Mouse (Mus musculus): ENCODE data around the gene Btbd8.

Gene Btbd8

DNA sequence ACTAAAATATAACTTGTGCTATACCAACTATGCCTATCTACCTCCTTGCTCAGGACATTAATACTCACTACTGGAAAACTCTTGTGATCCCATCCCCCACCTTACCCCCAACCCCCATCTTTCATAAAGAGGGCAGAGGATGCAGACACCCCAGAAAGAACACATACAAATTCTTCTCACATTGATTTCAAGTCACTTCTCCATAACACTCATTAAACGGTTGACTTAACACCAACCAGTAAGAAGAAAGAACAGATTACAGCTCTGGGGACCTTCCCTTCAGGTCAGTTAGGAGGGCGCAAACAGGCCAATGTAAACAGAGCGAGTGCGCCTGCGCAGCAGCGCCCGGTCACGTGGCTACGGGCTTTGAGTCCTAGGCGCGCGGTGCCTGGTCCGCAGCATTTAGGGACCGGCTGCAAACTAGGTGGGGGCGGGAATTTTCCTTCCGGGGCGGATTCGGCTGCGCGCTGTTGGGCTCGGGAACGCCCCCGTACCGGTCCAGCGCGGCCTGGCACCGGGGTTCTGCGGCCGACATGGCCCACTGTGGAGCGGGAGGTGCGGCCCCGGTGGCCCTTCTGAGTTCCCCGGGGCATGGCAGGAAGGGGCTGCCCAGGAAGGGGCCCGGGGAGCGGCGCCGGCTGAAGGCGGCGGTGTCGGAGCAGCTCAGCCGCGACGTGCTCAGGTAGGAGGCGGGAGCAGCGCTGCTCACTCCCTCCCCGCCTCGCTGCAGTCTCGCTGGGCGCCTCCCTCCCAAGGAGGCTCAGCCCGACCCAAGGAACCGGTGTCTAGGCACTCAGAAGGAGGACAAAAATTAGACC, at the start of gene Btbd8:
TSS of gene Btbd8 (plus strand) at position 534 of the 818 bp plus-strand sequence.
- peak; percentile 98 for DNase-seq

DNA sequence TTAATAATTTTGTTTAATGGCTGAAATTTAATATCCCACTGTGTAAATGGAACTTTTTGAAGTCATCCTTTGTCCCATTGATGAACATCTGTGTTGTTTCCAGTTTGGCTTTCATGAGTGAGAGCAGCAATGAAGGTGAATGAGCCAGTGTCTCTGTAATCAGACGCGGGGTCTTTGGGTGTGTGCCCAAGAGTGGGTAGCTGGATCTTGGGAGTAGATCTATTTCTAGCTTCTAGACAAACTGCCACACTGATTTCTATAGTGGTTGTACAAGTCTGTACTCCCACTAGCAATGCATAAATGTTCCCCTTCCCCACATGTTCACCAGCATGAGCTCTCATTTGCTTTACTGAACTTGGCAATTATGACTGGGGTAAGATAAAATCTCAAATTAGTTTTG, 48.4 kb upstream of the Btbd8 start:
- DNase-seq: peak in 1 of 2 experiments; percentile 10

DNA sequence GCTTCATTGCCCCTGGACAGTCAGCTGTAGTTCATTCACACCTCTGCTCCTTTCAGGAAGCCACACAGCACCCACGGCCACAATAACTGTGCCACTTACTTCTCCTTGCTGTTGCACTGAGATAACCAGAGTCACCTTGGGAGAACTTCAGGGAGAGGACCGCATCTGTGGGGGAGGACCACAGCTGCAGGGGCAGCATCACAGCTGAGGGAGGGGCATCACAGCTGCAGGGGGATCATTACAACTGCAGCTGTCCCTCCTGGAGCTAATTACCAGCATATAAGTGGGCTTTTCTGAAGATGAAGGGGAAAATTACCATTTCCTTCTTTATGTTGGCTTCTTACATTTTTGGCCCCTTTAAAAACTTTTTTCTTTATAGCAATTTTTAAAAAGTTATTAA, 43.4 kb upstream of the Btbd8 start:
- no peak for DNase-seq

DNA sequence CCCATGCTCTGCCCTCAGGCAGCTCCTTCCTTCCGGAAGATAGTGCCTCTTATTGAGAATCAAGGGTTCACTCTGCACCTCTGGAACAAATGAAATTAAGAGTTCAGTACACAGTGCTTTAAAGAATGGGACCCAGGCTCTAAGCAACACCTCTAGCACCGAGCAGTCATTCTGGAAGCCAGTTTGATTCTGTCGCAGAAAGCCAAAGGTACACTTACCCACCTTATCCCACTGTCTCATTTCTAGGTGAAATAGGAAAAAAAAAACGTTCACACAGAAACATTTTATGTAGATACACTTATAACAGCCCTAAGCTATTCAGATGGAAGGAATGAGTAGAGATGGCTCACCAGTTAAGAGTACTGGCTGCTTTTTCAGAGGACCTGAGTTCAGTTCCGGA, 35.4 kb upstream of the Btbd8 start, which contains the start of gene Ephx4:
TSS of gene Ephx4 (plus strand) at position 301 of the 400 bp plus-strand sequence.
- no peak for DNase-seq

DNA sequence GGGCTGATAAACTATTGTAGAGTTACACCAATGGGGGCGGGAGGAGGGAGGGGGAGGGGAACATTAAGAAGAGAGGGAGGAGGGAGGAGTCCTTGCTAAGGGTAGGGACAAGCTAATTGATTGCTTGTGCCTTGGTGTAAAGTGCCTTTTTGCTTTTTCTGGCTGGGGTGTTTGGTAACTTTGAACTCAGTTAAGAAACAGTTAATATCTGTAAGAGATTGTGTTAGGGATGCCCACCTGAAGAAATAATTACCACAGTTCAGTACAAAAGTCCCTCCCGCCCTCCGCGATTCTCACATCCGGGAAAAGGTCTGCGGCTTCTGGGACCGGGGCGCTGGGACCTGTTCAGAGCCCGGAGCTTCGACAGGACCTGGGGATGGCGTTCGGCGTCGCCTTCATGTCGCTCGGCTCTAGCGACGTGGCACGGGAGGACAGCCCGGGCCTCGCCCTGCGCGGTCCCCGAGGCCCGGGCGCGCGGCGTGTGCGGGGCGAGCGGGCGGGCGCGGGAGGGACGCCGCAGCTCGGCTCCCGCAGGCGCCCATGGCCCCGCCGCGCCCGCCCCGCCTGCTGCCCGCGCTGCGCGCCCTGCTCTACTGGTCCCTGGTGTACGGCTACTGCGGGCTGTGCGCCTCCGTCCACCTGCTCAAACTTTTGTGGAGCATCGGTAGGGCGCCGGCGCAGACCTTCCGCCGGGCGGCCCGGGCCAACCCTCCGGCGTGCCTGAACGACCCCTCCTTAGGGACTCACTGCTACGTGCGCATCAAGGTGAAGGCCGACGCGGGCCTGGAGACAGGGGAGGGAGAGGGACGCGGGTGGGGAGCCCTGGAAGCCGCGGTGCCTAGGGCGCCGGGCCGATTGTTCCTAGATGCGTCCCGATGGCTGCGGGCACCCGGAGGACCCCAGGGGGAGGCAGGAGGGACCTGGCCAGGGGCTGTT, 34.5 kb upstream of the Btbd8 start:
- peak; percentile 56 to 63 for DNase-seq

DNA sequence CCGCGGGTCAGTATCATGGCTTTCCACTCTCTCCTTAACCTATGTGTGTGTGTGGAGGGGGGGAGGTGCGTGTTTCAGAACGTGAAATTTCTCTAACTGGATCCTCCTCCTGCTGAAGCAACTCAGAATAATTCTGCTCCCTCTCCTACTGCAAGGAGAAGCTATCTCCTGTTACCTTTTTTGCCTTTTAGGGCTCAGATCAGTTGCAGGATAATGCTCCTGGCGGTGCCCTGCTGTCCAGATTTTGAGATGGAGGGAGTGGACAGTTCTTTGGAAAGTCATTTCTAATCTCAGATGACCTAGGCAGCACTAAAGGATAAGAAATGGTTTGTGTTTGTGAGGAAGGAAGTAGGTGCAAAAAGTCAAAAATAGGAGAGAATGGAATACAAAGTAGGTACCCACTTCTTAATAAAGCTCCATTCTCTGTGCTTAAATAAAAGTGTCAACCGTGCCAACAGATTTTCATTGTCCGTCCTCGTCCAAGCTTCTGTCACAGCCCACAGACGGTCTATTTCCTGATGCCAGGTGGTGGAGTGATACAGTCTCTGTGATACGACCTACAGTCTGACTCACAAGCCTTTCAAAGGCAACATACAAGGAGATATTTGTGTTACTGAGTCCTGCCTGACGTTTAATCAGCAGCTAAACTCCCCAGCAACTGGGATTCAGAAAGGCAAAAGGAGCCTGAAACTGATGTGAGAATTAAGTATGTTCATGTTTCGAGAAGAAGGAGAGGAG, 33.7 kb upstream of the Btbd8 start:
- DNase-seq: peak; percentile 61 to 70

DNA sequence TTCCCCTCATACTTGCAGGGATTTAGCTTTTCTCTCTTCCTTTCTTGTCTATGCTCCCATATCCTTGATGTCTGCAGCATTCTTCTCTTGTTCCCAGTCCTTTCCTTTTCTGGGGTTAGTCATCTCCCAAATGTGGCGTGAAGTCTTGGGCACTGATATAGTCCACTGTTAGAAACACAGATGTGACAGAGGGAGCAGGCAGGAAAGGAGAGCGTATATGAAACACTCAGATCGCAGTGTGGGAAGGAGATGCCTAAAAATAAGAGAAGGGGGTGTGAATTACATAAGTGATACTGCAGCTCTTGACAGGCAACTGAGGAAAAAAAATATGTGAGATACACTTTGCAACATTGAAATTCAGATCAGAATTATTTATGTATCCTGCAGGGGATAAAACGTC, 32.4 kb upstream of the Btbd8 start:
- DNase-seq: no peak

DNA sequence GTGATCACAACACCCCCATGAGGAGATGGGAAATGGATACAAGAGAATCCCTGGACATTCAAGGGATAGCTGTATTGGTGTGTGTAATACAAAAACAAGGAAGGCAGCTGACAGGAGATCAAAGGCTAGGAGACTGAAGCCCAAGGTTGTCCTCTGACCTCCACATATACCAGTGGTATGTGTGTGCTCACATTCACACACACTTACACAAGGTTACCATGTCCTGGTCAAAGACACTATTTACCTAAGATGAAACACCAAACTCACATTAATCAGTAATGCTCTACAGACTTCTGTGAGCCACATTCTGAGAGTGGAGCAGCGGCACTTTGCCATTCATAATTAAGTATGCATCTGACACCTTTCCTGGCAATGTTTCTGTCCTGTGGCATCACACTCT, 27.5 kb upstream of the Btbd8 start:
- DNase-seq: no peak

DNA sequence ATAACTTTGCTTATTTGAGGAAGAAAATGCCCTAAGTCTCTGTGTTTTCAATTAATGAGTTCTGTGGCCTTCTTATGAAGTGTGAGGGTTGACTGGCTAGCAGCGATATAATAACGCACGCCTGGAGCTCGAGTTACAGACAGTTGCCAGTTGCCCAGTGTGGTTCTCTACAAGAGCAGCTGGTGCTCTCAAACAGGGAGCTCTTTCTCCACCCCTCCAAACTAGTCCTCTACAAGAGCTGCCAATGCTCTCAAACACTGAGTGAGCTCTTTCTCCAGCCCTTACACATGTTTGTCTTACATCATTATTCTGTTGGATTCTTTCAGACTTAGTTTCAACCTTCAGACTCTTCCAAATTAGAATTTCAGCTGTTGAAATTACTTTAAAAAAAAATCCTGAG, 26.5 kb upstream of the Btbd8 start:
- peak; percentile 53 to 62 for DNase-seq

DNA sequence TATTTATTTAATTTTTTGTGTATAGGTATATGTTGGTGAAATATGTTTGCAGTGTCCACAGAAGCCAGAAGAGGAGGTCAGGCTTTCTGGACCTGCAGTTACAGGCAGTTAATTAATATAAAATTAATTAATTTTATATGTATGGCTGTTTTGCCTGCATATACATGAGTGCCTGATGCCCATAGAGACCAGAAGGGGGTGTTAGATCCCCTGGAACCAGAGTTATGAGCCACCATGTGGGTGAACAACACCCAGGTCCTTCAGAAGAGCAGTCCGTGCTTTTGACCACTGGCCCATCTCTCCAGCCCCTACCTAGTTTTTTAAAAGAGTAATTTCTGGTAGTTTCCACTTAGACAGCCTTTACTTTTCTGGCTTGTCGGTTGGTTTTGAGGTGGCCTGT, 25.5 kb upstream of the Btbd8 start:
- DNase-seq: no peak

DNA sequence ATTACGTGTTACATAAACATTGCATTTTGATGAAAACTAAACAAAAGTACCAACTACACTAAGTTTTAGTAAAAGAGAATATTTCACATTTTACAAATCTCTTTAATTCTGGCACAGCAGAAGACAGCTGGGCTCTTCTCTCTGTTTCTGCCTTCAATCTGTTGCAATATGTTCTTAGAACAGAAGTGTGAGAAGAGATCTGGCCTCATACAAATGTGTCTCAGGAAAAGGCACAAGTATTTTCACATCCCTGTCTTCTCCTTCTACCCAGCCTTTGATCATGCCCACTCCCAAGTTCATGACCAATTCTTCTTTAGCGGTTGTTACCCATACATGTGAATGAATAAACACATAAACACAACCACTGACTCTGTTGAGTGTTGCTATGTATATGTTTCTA, 22.7 kb upstream of the Btbd8 start:
- DNase-seq: no peak

DNA sequence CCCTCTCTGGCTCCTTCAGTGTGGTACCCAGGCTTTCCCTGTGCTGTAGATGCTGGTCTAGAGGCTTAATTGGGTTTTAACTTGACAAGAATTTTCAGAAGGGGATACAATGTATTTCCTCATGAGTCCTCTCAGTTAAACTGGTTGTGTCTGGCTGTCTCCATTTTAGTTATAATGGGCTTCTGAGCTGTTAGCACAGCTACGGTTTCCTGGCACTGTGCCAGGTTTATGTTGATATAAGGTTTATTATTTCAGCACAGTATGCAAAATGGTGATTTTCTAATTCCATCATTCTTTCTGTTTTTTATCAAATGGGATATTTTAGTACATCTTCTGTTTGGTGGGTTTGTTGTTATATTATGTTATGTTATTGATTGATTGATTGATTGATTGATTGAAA, 16.1 kb upstream of the Btbd8 start:
- DNase-seq: no peak

DNA sequence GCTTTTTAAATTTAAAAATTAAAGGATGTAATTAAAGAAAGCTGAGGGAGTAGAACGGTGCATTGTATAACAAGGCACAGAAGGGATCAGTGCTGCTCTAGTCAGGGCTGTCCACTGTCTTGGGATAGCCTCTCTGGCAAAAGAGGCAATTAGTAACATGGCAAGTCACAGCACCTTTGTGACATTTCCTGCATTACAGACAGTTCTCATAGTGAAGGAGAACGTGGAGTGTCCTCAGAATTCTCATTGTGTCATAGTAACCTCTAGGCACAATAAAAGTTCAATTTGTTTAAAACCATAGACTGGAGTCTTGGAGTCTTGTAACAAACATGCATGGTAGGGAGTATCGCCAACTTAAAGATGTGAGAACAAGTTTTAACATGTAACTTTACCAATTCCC, 6.5 kb upstream of the Btbd8 start, which contains the start of gene Lpcat2b:
TSS of gene Lpcat2b (plus strand) at position 301 of the 400 bp plus-strand sequence.
- no peak for DNase-seq

DNA sequence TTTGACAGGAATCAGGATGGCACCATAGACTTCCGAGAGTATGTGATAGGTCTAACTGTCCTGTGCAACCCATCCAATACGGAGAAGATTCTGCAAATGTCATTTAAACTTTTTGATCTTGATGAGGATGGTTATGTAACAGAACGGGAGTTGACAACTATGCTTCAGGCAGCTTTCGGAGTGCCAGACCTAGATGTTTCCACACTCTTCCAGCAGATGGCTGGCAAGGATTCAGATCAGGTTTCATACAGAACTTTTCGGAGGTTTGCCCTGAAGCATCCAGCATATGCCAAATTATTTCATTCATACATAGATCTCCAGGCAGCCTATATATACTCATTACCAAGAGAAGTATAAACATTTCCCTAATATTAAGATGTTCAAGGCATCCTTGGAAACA, 3.8 kb upstream of the Btbd8 start:
- DNase-seq: no peak

DNA sequence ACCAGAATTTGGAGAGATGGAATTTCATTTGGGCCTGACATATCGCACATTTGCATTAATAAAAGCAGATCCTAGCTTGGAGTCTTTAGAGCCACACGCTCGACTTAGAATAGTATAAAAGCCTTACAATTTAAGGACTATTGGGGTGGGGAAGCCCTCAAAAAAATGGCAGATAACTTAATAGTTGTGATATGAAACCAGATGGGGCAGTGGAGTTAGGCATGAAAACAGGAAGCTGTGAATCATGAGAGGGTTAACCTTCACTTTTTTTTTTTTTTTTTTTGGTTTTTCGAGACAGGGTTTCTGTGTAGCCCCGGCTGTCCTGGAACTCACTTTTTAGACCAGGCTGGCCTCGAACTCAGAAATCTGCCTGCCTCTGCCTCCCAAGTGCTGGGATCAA, 1.6 kb upstream of the Btbd8 start:
- no peak for DNase-seq

DNA sequence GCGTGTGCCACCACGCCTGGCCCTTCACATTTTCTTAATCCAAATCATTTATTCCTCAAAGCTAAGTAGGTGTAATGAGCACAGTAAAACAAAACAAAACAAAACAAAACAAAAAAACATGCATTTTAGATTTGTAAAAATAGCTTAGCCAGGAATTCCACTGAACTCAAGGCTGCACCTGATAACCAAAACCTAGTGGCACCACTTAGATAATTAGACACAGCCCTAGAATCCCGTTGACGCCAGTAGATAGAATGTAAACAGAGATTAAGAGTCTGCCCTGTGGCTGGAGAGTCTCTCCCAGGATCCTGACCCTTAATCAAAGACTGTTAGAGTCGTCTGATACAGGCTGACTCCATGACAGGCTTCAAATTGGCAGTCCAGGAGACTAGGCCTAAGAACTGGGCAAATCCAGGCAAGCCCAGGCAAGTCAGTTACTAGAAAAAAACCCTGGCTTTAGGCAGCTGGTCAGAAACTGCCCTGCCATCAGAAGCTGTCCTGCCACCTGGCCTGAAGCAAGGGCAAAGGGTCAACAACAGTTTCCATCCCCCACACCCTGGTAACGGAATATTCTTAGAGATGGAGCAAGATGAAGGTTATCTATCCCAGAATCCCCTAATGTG, 1.1 kb upstream of the Btbd8 start:
- peak; percentile 6 to 11 for DNase-seq

DNA sequence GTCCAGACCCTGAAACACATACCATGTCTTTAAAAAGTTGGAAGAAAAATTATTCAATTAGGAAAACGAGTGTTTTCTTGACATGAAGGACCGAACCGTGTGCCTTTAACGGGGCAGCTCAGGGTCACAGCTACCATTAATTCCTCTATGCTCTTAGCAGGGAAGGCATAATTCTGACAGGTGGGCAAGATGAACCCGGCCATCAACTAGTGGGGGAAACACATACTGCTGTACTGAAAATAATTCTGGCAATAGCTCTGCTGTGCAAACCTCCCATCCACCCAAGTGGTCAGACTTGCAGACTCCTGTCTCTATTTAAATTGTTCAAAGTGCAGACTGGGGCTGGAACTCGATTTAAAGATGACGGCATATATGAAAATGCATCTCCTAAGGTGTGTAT, 556 bp downstream of the Btbd8 start:
- DNase-seq: no peak

DNA sequence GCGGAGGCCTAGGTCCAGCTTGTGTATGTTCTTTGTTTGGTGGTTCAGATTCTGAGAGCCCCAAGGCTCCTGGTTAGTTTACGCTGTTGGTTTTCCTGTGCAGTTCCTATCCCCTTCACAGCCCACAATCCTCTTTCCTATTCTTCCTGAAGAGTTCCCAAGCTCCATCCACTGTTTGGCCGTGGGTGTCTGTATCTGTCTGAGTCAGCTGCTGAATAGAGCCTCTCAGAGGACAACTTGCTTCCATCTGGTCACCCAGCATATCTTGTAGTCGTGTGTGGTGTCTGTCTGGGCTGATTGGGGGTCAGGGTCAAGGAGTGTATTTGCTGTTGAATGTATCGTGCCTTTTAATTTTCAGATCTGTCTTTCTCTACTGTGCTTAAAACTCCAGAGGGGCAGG, 4.1 kb downstream of the Btbd8 start:
- DNase-seq: no peak

DNA sequence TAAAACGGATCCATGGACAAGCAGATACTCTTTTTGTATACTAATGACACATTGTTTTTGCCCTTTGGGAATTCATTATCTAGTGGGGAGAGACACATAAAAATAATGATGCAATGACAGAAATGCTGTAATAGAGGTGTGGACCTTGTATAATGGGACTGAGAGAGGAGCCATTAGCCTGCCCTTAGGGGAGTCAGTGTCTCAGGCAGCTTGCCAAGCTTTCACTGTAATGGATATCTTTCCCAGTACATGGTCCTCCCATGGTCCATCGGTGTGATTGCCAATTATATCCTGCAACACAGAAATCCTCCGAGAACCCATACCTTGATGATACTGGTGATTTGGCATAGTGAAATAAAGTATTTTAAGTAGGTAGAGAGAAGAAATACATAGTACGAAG, 6.5 kb downstream of the Btbd8 start:
- DNase-seq: peak; percentile 12 to 26

DNA sequence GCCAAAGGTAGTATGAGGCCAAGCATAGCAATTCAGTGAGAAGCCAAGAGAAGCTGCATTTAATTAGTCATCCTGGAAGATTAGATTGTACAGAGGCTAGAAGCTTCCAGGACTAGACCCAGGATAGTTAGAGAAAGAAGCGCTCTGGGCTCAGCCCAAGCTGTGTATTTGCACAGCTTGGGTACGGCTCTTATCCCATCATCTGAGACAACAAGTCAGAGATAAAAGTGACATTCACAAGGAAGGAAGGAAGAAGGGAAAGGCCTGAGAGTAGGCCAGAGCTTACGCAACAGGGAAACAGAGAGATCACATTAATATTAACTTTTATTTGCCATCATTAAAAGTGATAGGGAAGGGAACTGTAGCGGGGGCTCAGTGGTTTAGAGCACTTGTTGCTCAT, 10.2 kb downstream of the Btbd8 start:
- DNase-seq: no peak

DNA sequence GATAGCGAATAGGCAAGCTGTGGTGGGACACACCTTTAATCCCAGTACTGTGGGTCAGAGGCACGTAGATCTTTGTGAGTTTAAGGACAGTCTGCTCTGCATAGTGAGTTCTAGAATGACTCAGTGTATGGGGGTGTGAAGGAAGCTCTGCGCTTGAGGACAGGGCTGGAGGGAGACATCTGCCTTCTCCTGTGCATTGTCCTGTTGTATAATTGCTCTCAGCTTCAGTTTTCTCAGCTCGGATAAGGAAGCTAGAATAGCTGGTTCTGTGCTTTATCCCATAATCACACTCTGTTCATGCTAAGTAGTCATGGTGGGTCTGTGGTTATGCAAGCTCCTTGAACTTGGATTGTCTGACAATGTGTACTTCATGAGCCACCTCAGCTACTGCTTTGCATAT, 11.0 kb downstream of the Btbd8 start:
- DNase-seq: no peak

DNA sequence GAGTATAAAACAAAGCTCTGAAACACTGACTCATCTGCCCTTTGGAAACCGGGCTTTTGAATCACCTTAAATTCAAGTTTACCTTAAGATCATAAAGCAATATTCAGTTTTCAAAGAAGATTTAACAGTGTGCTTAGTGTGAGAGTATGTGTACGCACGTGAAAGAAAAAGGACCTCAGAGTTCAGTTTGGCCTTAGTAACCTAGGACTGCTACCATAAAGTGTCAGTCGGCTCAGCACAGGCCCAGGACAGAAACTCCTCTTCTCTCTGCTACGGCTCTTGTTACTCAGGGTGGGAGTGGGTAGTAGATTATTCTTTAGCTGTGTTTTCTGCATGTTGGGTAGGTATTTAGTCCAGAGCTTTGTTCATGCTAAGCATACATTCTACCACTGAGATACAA, 11.8 kb downstream of the Btbd8 start:
- DNase-seq: no peak

DNA sequence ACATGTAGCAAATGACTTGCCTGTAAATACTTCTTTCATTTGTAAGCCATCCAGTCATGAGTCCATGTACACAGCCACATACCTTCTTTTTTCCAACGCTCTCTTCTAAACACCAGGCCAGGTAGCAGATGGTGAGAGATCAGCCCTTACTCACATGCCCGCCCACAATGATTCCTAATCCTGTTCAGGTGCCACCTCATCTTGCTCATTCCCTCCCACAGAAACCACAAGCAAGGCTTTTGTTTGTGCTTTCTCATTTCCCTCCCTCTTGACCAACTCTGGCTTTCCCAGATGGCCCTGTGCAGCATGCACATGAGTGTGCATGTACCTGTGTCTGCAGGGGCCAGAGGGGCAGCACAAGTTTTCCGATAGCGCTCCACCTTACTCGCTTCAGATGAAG, 12.5 kb downstream of the Btbd8 start:
- no peak for DNase-seq
